Mouse (Mus musculus) ES-E14 (cell line): ENCODE measurements around the gene Cdk5r2. TPM values are rescaled to one million over a fixed set of nuclear protein-coding genes. Genes with fewer than 3 reads are reported as not detected.
A peak's percentile ranks its signal among the peaks of the same experiment; 100 is the strongest.

Experiments
- DNase-seq: peaks from one replicate; pipeline ENCODE4 v3.0.0-alpha.2; 2013; ENCODE audit warnings: low read depth, low spot score
- H3K27ac ChIP-seq: 2 replicates; pipeline ENCODE4 v1.5.1; 2012; ENCODE audit warnings: low read depth, mild to moderate bottlenecking, low read length, moderate library complexity, mixed read lengths; ENCODE audit not compliant: poor library complexity, insufficient read depth, severe bottlenecking
- H3K36me3 ChIP-seq: 2 replicates; pipeline ENCODE4 v1.6.1; 2012; ENCODE audit warnings: mild to moderate bottlenecking, low read length, moderate library complexity, mixed read lengths; ENCODE audit not compliant: control insufficient read depth, poor library complexity, insufficient read depth, severe bottlenecking
- H3K4me1 ChIP-seq, 2 experiments: fragments of 150-350 bp in 1 of 2; sonication (generic) in 1 of 2; 2 replicates each; pipeline ENCODE4 v1.6.1; 2012; ENCODE audit warnings: low read length in 2 of 2, mild to moderate bottlenecking in 1 of 2, mixed read lengths in 1 of 2; ENCODE audit not compliant: control insufficient read depth in 2 of 2, insufficient read depth in 2 of 2, poor library complexity in 1 of 2
- H3K4me3 ChIP-seq, 2 experiments: fragments of 150-350 bp in 1 of 2; sonication (generic) in 1 of 2; 2 replicates each; pipeline ENCODE4 v1.5.1; 2012; ENCODE audit warnings: low read length in 2 of 2, low read depth in 1 of 2, mild to moderate bottlenecking in 1 of 2, mixed read lengths in 1 of 2; ENCODE audit not compliant: insufficient read depth in 1 of 2, poor library complexity in 1 of 2, severe bottlenecking in 1 of 2
- H3K9ac ChIP-seq: 2 replicates; pipeline ENCODE4 v1.6.1; 2012; ENCODE audit warnings: low read depth, mild to moderate bottlenecking, low read length, mixed read lengths; ENCODE audit not compliant: poor library complexity, insufficient read depth, severe bottlenecking
- H3K9me3 ChIP-seq: fragments of 150-350 bp; sonication (generic); 2 replicates; pipeline ENCODE4 v1.6.1; 2012; ENCODE audit warnings: low read depth, mild to moderate bottlenecking, low read length; ENCODE audit not compliant: control insufficient read depth, insufficient read depth
- CHD2 ChIP-seq: IDR thresholded peaks from 2 replicates; pipeline ENCODE4 v1.6.1; 2014; ENCODE audit warnings: mild to moderate bottlenecking, low read depth, low read length, inconsistent platforms
- HCFC1 ChIP-seq: IDR thresholded peaks from 2 replicates; pipeline ENCODE4 v1.6.1; 2012; ENCODE audit warnings: low read length, inconsistent platforms, borderline replicate concordance; ENCODE audit not compliant: insufficient read depth
- MAFK ChIP-seq: IDR thresholded peaks from 2 replicates; pipeline ENCODE4 v1.6.1; 2014; ENCODE audit warnings: mild to moderate bottlenecking, low read depth, low read length, inconsistent platforms; ENCODE audit not compliant: insufficient read depth
- ZC3H11A ChIP-seq: IDR thresholded peaks from 2 replicates; pipeline ENCODE4 v1.6.1; 2012; ENCODE audit warnings: low read depth, mild to moderate bottlenecking, inconsistent platforms, low read length, borderline replicate concordance
- ZNF384 ChIP-seq: IDR thresholded peaks from 2 replicates; pipeline ENCODE4 v1.6.1; 2012; ENCODE audit warnings: low read depth, low read length, inconsistent platforms
- in situ Hi-C, 2 experiments: fragments of 600-800 bp; cut with MboI; formaldehyde crosslinking; loops; one replicate each; pipeline ENCODE4 v1.15.1; 2025; ENCODE audit warnings: low sequenced_read_pairs in 2 of 2, inconsistent platforms in 1 of 2; ENCODE audit not compliant: unreplicated experiment in 2 of 2
- total RNA-seq: library from RNA; depleted of rRNA; stranded (reverse); fragments of 300-350 nt; gene quantifications from 2 replicates; pipeline ENCODE4 v1.2.3, GENCODE M21; 2012

The Cdk5r2 gene
- total RNA-seq, 1 experiment = 0.54 TPM

GRCm38 (mm10) chr1:74824518-74825302, 30.0 kb upstream of the Cdk5r2 start:
- Histone ChIP-seq H3K9ac (no peak overlapping the region), H3K27ac (peak overlapping the region; percentile 85), H3K4me3 (peak overlapping the region in 1 of 2 experiments; percentile 17; a peak in 2 of 4 replicates), H3K9me3 (no peaks in the 10 kb centered on the region), H3K36me3 (no peaks in the 10 kb centered on the region), H3K4me1 (peaks cover 16 to 20% of the 10 kb centered on the region in 2 experiments)
- peak; percentile 86 for DNase-seq
- in situ Hi-C loops = no loop called here
- TF ChIP-seq ZNF384 (no peak; the same call in 1 of the 2 replicates), CHD2 (peak; percentile 68; the same call in 1 of the 2 replicates), HCFC1 (peak; percentile 74; the same call in 1 of the 2 replicates), ZC3H11A (no peak), MAFK (peak; percentile 40; the same call in 1 of the 2 replicates)

- no peak overlapping the region for H3K4me3 ChIP-seq
- H3K36me3 ChIP-seq = no peaks in the 10 kb centered on the region
- in situ Hi-C loops = no loop called here
- no peaks in the 10 kb centered on the region for H3K9me3 ChIP-seq
- DNase-seq = no peak
- H3K9ac ChIP-seq = no peak overlapping the region
- TF ChIP-seq ZC3H11A (no peak), MAFK (no peak), ZNF384 (no peak), CHD2 (no peak), HCFC1 (no peak)
- no peak overlapping the region for H3K27ac ChIP-seq
- peaks cover 9 to 14% of the 10 kb centered on the region in 2 experiments for H3K4me1 ChIP-seq
Observed at GRCm38 (mm10) chr1:74830061-74830460, 24.7 kb upstream of the Cdk5r2 start.

GRCm38 (mm10) chr1:74833255-74833654, 21.5 kb upstream of the Cdk5r2 start:
- Histone ChIP-seq H3K27ac (no peak overlapping the region), H3K4me3 (no peak overlapping the region), H3K36me3 (no peaks in the 10 kb centered on the region), H3K4me1 (peaks cover 0 to 4% of the 10 kb centered on the region in 2 experiments; a peak in 1 of 4 replicates), H3K9ac (no peak overlapping the region), H3K9me3 (no peaks in the 10 kb centered on the region)
- DNase-seq = no peak
- TF ChIP-seq ZC3H11A = no peak
- no peak for TF ChIP-seq HCFC1
- TF ChIP-seq MAFK = no peak
- no peak for TF ChIP-seq CHD2
- TF ChIP-seq ZNF384 = no peak
- in situ Hi-C loops = no loop called here

GRCm38 (mm10) chr1:74843090-74843489, 11.6 kb upstream of the Cdk5r2 start:
- TF ChIP-seq HCFC1 = no peak
- no peak for TF ChIP-seq ZNF384
- TF ChIP-seq MAFK = no peak
- TF ChIP-seq CHD2 = no peak
- TF ChIP-seq ZC3H11A = no peak

More at GRCm38 (mm10) chr1:74843090-74843489, 11.6 kb upstream of the Cdk5r2 start:
- H3K4me1 ChIP-seq = peaks cover 0 to 3% of the 10 kb centered on the region in 2 experiments; a peak in 1 of 4 replicates
- no peak overlapping the region for H3K9ac ChIP-seq
- no peaks in the 10 kb centered on the region for H3K9me3 ChIP-seq
- DNase-seq = no peak
- H3K36me3 ChIP-seq = no peaks in the 10 kb centered on the region
- in situ Hi-C loops = no loop called here
- H3K27ac ChIP-seq = no peak overlapping the region
- no peak overlapping the region for H3K4me3 ChIP-seq
